Mouse (Mus musculus) frontal cortex, postnatal 36 days (tissue): Measurements from ENCODE around the gene Gnb1l.

Experiments
- DNase-seq, 2 experiments: peaks; one replicate each; pipeline ENCODE4 v3.0.0; 2022; ENCODE audit warnings: low spot score in 2 of 2

Gnb1l gene

DNA sequence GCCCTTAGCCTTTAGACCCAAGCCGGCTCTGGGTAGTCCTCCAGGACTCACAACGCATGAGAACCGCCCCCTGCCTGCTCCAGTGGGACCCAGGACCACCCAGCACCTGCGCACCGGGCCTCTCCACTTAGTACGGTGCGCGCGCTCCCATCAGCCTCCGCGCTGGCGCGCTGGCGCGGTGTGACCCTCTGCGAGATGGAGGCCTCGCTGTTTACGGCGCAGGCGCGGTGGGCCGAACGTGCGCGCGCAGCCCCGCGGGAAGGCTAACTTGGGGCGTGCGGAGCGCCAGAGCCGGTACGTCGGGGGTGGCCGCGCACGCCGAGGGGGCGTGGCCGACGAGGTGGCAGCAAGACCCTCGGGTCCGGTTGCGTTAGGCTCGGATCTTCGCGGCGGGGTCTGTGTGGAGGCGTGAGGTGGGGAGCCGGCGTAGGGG is at the start of gene Gnb1l, which contains the start of gene Rtl10:
Gene Gnb1l, plus strand, starts transcription at position 156 of the 433 bp plus-strand sequence.
Gene Rtl10, plus strand, starts transcription at position 344 of the 433 bp plus-strand sequence.
- DNase-seq: peak; percentile 94 to 95

- no peak for DNase-seq
These were observed 49.5 kb upstream of the Gnb1l start for GRCm38 (mm10) chr16:18449005-18449404.

DNA sequence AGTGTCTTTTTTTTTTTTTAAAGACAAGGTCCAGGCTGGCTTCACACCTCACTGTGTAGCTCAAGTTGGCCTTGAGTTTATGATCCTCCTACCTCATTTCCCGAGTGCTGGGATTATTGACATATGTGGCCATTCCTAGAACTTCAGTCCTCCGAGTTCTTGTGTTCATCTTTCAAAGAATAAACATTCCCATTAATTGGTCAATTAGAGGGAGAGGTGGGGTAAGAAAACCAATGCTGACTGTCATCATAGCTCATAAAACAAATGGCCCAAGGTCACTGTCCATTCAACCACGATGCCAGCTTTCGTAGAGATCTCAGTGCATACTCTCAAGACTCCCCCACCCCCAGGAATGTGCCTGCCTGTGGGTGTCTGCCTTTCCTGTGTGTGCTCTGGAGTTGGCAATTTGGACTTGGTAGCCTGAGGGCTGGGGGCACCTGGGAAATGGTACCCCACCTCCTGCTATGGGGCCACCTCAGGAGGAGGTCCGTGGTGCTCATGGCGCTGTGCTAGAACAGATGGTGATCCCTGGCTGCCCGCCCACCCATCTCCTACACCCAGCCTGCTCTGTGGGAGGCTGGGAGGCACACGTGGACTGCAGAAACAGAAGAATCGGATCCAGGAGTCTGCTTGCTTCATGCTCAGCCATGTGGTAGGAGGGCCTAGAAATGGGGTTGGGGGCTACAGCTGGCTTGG is 46.9 kb upstream of the Gnb1l start:
- DNase-seq: peak; percentile 76 to 79

DNA sequence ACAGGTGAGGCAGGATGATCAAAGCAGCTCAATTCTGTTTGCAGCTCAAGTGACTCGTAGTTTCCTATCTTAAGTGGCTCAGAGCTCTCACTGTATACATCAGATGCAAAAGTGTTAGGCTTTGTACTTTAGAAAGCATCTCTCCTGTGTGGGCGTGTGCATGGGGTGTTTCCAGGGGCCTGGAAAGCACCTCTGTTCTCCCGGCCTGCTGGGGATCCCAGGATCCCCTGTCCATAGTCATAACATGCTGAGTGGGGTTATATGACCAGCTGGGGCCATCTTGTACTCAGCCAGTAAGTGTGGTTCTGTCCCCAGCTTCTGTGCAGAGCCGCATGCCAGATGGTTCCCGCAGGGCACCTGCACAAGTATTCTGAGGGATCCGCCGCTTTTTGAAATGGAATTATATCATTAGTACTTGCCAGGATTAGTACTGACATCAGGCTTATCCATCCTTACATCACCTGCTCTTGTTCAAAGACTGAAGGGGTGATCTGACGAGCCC is 46.1 kb upstream of the Gnb1l start:
- DNase-seq: peak; percentile 37 to 54

DNA sequence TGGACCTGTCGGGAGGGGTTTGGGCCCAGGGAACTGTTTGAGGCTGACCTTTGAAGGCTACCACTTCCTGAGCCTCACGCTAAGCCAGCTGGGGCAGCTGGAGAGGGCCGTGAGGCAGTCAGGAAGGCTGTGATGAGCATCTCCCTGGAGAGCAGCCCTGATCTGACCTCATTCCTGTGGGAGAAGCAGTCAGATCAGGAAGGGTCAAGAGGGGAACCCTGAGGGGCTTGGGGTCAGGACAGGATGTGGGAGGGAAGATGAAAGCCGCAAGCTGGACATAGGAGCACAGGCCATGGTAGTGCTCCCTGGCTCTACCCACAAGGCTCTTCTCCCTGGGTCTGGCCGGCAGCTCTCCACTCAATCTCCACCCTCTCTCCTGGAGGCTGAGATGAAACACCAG is 44.7 kb upstream of the Gnb1l start:
- DNase-seq: no peak

GRCm38 (mm10) chr16:18455407-18455806 is 43.1 kb upstream of the Gnb1l start:
- no peak for DNase-seq

GRCm38 (mm10) chr16:18458661-18459060 is 39.9 kb upstream of the Gnb1l start:
- DNase-seq: no peak

DNA sequence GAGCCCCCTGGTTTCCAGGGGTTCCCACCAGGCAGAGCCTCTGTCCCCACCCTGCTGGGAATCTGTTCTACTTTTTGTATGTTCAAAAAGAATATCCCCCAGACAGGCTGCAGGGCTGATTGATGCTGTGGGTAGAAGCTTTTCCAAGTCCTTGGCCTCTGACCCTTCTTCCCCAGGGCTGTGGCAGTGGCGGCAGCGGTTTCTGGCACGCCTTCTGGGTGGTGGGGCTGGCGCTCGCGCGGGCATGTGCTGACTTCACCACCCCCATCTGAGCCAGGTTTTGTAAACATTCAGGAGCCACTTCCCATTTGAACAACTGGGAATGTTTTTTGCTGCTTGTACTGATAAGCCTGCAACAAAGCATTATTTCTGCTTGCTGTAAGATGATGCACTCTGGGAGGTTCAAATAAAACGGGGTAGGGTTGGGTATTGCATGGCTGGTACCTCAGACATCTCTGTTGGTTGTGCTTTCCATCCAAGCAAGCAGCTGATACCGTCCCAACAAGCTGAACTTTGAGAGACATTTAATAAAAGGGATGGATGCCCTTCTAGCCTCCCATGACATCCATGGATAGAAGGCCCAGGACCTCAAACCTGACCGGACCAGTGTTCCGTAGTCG is 39.1 kb upstream of the Gnb1l start:
- no peak for DNase-seq

DNA sequence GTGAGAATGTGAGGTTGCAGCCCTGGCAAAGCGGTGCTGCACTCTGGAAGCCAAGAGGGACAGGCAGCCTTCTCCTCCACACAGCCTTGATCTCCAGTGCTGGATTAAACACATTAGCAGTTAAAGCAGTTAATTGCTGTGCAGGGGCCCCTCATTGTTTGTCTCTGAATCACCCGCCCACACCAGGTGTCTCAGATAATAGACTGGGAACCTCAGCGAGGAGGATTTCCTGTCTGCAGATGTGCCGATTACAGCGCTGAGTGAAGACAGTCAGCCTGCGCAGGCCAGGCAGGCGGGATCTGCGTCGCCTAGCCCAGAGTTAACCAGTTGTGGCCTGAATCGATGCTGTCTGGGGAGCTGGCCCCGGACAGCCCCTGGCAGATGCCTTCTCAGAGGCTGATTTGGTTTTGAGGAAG is 38.5 kb upstream of the Gnb1l start:
- no peak for DNase-seq

- no peak for DNase-seq
These were observed 37.7 kb upstream of the Gnb1l start for GRCm38 (mm10) chr16:18460826-18461225.

GRCm38 (mm10) chr16:18462031-18462430 is 36.5 kb upstream of the Gnb1l start:
- no peak for DNase-seq

DNA sequence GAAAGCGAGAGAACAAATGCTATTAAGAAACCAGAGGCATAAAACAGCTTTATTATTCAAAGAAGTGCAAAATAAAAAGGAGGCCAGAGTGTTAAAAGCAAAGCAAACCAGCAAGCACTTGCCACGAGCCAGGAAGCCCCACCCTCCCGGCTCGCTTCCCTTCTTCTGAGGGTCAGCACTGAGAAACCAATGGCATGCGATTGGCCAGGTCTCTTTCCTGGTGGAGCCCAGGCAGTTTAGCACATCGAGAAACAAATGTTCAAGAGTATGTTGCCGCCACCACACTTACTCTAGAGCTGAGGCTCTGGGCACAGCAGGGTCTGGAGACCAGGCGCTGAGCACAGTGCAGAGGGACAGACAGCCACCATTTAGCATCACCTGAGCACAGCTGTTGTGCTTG is 35.9 kb upstream of the Gnb1l start:
- DNase-seq: no peak

- peak in 1 of 2 experiments; percentile 41 for DNase-seq
These were observed 34.2 kb upstream of the Gnb1l start for GRCm38 (mm10) chr16:18464271-18464670.

DNA sequence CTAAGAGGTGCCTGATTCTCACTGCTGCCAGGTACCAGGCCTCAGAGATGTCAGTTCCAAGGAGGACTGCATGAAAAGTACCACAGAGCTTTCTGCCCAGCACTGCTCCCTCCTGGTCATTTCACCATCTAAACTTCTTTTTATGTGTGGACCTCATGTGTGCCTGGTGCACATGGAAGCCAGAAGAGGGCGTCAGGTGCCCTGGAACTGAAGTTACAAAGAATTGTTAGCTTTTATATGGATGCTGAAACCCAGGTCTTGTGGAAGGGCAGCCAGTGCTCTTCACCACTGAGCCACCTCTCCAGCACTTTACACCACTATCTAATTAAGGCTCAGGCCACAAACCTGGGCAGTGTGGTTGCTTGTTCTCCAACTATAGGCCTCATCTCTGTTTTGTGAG is 27.7 kb upstream of the Gnb1l start:
- no peak for DNase-seq

GRCm38 (mm10) chr16:18471381-18471955 is 27.0 kb upstream of the Gnb1l start:
- DNase-seq: no peak

GRCm38 (mm10) chr16:18471976-18472375 is 26.5 kb upstream of the Gnb1l start:
- DNase-seq: no peak

GRCm38 (mm10) chr16:18472416-18472815 is 26.1 kb upstream of the Gnb1l start:
- no peak for DNase-seq

DNA sequence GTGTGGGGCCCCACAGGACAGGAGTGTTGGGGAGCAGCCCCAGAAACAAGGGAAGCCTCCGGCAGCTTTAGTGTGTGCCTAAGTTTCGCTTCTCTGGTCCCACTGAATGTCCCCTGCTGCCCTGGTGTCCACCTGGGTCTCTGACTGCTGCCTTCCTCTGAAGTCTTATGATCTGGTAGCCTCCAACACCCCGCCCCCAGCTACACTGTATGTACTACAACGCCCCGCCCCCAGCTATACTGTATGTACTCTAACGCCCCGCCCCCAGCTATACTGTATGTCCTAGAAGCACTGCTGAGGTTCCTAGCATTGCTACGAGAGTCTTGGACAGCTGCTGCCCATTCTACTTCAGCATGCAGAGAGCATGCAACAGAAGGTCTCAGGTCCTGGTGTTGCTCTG is 25.5 kb upstream of the Gnb1l start:
- no peak for DNase-seq

- DNase-seq: no peak
These were observed 24.5 kb upstream of the Gnb1l start for GRCm38 (mm10) chr16:18474021-18474420.

DNA sequence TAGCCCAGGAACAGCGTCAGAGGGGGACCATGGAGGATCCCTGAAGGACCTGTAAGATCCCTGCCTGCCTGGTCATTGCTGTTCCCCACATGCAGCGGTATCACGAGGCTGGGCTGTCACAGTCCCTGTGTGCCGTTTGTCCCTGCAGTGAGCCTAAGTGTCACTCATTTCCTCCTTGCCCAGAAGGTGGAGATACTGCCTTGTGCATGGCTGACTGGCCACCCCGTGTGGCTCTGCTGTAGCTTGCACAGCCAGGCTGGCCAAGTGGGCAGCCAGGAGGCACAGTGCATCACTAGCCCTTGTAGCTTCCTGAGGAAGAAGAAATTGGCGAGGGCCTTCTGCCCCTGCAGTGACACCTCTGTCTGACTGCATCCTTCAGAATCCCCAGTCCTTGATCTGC is 20.5 kb upstream of the Gnb1l start:
- no peak for DNase-seq

DNA sequence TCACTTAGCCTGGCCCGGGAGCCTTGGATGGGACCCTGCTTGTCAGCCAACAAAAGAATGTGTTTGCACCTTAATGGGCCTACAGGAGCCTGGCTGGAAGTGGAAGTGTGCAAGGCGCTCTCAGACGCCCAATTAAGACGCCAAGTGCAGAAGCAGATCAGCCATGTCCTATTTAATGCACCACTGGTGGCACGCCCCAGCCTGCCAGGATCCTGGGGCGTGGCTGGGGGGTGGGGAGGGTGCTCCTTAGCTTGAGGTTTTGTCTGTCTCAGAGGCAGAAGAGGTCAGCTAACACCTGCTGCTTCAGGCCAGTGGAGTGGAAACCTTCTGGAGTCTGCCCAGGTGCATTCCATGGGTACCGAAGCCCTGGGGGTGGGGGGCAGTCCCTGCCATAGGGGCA is 18.8 kb upstream of the Gnb1l start:
- no peak for DNase-seq

- DNase-seq: no peak
These were observed 17.5 kb upstream of the Gnb1l start for GRCm38 (mm10) chr16:18480933-18481485.

- DNase-seq: no peak
These were observed 16.1 kb upstream of the Gnb1l start for GRCm38 (mm10) chr16:18482431-18482830.
